Mouse (Mus musculus) kidney, postnatal 36 days (tissue): ENCODE measurements at regions not wholly inside any gene's neighbourhood (a gene's known extent, or its start where the extent isn't known, plus 50 kb on each side); places are given as distances from the start of the nearest gene placed in this dataset.

Experiments used
- DNase-seq, 2 experiments: peaks; one replicate each; pipeline ENCODE4 v3.0.0; 2021 to 2022; ENCODE audit warnings: mixed read lengths in 2 of 2

DNA sequence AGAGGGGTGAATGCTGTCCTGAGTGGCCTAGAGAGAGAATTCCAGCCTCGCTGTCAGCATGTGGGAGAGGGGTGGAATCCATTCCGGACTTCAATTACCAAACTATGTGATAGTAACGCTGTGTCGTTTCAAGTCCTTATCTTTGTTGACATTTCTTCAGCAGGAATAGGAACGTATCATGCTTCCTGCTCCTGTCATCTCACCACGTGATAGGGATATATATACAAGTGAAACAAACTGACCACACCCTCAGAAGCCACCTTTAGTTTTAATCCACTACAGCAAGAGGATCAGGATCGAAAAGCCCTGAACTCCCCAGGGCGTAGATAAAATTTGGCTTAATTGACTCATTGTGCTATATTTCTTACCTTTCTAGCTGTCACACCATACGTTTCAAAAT, 431.6 kb downstream of the Ttll7 start:
- DNase-seq: no peak

DNA sequence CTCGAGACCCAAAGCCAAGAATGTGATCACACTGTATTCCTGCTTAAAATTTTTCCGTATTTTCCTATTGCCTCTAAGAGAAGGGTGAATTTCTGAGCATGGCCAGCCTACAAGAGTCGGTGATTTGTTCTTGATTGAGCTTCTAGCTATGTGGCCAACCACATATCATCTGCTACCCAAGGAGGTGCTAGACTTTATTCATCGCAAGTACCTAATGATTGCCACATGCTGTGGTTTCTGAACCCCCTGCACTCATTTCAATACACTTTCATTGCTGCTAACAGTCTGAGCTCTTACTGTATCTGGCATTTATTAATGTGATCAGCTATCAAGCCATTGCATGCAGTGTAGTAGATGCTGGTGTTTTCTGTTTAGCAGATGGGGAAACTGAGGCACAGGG, 432.2 kb downstream of the Ttll7 start:
- no peak for DNase-seq

DNA sequence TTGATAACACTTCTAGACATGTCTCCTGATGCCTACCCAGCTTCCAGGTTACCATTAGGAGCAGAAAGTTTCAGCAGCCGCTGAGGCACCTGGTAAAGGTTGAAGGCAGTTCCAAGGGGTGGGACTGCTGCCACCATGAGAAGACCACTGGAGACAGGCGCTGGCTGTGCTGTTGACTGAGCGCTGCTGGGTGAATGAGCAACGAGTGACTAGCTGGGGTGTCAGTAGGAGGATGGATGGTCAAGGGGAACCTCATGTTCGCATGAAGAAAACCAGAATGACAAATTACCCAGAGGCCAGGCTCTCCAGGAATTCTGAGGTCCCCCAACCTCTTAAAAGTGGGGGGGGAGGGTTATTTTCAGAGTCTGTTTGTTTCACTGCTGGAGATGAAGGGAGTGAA, 433.3 kb downstream of the Ttll7 start:
- DNase-seq: no peak

DNA sequence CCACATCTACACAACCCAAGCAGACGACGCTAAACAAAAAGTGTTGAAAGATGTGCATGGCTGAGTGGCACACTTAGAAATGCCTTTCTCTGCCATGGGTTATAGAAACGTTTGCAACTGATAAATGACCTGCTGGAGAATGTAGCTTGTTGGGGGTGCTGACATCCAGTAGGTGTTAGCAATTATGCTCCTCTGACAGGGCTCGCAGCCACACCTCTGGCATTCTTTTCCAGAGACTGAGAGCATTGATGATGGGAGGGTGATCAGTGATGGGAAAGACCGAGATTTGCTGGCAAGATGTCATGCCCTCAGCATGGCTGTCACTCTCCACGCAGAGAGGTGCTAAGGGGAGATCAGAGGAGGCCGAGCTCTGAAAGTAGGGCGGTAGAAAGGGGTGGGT, 435.3 kb downstream of the Ttll7 start:
- no peak for DNase-seq

DNA sequence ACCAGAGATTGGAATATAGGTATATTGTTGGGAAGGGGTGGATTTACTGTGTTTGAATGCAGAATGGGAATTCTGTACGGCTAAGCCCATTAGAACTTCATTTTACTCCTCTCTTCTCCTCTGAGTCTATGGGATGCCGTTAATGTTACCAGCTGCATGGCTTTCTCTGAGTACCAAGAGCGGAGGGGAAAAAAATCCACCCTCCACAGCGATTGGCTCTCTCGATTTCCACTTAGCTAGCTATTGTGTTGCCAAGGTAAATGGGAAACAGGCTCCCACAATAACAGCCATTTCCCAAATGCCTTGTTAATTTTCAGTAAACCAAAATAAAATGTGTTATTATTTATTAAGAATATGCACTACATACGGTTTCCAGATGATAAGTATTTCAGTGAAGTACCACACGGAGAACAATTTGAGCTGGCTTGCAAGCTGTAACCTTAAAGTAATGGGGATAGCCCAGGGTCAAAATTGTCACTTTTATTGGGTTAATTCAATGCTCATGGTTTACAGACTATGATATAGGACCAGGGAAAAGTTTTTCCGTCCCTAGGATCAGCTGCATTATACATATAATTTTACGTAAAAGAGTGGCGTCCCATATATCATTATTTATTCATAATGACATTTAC, 439.6 kb downstream of the Ttll7 start:
- no peak for DNase-seq

DNA sequence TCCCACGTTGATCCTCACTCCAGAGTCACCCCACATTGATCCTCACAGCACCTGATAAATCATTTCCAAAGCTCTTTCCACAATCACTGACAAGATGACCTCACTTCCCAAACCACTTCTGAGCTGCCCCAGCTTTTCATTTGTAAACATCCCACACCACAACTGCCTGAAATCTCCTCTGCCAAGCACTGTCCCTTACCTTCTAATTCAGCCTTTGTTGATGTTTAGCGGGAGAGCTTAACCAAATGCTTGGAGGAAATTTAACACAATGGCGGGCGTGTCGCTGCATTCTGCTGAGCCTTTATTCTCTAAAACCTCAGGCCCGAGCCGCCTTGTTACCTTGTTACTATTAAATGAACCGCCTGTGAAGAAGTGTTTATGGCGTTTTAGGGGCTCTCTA, 445.9 kb downstream of the Ttll7 start:
- no peak for DNase-seq

DNA sequence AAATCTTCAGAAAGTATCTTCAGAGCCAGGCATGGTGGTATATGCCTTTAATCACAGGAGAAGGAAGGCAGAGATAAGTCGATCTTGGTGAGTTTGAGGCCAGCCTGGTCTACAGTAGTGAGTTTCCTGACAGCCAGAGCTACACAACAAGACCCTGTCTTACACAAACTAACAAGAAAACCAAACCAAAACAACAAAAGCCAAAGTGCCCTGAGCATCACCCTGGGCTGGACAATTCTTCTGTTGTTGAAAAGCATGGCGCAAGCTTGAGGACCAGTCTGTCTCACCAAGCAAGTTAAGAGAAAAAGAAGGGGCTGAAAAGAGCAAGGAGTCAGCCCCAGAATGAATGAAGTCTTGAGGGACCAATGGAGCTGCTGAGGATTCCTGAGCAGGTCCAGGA, 473.4 kb downstream of the Ttll7 start:
- DNase-seq: no peak

DNA sequence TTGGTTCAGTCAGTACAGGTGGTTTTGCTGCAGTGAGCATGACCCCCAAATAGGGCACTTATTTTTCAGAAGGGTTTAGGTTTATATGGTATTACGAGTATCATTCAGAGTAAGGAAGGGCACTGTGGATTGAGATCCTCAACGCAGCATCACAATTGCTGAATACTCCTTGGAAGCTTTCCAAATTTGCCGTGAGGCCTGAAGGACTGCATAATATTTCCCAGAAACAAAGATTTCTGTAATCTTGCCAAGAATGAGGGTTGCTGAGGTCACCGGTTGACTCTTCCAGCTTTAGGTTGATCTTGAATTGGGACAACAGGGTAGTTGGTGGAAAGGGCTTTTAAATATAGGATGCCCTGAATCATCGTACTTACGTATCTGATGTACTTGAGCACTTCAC, 482.1 kb downstream of the Ttll7 start:
- DNase-seq: no peak

DNA sequence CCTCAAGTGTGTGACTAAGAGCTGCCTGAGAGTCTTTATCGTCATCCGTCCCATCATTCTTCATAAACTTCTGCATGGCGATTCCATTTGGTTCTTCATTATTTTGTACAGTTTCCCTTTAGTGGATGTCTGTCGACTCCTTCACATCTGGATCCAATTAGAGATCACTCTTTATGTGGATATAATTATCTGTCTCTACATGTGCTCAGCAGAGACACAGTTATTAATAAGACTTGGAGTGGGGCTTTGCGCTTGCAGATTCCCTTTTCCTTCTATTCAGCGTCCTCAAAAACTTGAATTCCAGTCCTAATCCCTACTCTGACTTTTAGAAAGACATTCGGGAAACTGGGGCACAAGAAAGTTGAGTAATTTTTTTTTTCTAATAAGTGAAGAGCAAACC, 483.1 kb downstream of the Ttll7 start:
- no peak for DNase-seq

DNA sequence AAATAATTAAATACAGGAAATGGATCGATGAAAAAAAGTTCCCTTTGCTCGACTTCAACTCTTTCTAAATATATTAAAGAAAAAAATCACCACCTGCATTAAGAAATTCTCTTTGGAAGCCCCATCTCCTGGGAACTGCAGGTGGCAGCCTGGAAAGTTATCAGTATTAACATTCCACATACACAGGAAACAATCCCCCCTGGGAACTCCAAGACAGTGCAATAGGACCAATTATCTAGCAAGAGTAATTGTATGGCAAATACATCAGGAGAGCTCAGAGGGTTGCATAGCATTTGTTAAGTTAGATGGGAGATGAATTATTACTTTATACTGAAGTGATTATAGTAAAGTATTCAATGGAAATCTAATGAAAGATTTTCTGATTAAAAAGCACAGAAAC, 487.3 kb downstream of the Ttll7 start:
- DNase-seq: no peak

DNA sequence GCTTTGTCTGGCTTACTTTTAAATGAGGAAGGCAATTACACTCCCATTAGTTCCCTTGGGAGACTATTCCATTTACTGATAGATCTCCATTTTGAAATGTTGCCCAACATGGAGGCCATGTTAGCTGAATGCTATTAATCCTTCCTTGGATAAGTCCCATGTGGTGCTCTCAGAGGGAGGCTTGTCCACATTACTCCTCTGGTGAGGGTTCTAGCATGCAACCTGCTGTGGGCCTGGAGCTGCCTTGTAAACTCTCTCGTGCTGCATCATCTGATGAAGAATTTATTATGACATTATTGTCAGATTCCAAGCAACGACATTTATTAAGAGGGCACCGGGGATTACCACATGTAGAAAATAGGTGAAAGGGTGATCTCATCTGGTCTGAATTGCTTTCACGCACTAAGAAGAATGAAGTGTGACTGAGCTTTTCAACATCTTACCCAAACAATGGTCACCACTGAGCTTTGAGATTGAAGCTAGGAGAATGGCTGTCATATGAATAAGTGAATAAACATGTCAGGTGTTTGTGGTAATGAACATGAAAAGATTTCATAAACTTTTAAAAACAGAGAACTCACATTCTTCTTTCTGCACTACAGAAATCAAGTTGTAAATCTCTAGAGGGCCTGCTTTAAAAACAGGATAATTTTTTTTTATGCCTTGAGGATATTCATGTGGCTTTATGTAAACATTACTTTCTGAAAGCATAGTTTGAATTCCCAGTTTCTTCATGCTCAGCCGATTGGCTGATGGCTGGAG, 495.3 kb downstream of the Ttll7 start:
- no peak for DNase-seq

DNA sequence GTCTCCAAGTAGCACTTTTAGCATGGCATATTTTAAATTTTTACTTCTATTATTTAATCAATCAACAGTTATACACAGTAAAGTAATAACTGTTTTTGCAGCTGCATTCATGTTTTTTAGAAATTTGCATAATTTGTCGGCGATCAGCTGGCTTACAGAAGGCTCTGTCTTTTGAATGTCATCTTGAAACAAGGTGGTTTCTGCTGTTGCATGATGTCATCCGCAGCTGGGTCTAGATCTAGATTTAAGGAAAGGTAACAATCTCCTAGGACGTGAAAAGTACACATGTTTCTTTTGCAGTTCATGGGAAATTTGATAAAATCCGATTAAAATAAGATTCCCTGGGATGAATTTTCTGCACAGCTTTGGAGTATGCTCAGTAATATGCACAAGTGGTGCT, 534.9 kb downstream of the Ttll7 start:
- DNase-seq: no peak

DNA sequence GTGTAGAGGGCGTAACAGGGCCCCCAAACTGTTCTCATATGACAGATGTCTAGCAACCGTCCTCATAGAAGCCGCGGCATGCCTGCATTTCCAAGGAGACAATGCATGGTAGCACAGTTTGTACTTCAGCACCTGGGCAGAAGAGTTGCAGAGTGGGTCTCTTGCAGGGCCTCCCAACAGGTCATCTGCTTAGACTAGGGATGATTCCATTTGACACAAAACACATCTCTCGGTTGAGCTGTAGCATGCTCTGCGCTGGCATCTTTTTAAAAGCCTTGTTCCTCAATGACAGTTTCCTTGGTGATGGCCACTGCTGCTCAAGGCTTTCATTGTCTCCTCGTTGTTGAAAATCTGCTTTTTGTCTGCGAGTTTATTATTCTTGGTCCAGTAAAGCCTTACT, 546.1 kb downstream of the Ttll7 start:
- DNase-seq: no peak

DNA sequence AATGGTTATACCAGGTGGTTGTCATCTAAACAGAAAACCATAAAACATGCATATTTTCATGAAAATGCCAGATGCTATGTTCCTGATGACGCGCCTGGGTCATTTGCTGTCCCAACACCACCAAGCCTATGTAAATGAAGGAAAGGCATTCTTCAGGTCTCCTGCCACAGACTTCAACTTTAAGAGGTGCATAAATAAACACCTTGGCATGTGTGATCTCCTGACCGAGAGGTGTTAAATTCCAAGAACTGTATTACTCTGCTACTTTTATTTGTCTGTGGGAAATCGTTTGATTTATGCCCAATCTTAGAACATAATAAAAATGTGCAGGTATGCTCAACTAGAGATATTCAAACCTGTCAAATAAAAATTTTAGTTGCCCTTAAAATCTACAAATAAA, 560.1 kb downstream of the Ttll7 start:
- DNase-seq: no peak

DNA sequence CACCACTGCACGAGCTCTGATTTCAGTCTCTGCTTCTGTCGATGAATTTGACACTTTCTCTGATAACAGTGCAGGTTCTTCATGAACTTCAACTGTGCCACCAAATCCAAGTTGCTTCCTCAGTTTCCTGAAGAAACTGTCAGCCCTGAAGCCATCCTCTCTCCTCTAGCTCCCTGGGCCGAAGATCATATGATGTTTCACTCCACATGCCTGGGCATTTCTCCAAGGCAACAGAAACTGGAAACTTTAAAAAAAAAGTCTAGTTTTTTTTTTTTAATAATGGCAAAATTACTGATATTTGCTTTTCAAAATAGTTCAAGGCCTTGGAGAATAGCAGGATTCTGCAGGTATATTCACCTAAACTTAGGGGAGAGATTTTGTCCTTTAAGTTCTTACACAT, 564.8 kb downstream of the Ttll7 start:
- DNase-seq: no peak

DNA sequence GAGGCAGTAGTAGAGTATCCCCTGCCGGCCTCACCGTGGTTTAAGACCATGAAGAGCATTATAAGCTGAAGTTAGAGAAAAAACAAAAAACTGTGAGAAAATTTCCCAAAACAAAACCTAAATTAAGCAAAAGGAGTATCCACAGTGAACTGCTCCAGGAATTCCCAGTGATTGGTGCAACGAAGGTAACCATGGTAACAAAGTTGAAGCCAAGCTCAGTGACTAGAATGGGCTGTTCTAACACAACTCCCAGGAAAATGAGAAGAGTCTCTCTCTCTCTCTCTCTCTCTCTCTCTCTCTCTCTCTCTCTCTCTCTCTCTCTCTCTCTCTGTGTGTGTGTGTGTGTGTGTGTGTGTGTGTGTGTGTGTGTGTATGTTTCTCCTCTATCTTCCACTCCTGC, 567.0 kb downstream of the Ttll7 start:
- DNase-seq: no peak

DNA sequence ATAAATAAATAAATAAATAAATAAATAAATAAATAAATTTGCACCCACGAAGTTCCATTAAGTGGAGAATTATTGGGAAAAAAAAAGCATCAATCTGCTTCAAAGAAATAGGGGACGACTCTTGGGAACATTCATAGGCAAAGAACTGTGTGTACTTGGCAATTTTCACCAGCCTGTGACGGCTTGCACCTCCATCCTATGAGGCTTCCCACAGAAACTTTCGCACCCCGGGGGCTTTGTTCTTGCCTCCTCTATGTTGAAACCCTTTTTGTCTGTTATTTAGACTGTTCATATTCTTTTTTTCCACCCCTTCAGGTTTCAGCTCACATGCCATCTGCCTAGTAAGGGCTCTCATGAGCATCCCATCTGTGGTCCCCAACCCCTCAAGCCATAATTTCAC, 570.0 kb downstream of the Ttll7 start:
- DNase-seq: no peak

DNA sequence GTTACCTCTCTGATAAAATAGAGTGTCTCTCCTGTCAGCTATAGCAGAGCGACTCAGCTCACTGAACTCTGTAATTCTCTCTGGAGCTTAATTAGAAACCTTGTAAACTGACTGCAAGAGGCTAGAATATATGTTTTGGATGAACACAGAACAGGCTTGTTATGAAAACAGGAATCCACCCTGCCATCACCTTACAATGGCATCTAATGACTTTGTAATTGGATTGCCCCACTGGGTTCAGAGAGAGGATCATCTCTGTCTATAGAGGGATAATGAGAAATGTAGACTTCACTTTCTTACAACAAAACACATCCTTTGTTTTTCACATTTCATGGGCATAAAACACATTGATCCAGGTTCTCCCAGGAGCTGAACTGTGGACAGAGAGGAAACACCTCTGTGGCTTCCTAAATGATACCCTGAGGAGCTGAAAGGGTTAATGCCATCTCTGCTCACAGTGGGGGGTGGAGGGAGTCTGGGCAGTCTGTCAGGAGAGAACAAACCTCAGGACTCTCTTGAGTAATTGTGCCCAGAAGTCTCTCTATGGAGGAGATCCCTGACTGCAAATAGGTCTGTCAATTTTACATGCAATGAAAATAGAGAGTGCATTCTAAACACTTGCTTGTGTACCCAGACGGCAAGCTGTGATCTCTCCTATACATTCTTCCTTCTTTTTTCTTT, 571.9 kb downstream of the Ttll7 start:
- DNase-seq: no peak

DNA sequence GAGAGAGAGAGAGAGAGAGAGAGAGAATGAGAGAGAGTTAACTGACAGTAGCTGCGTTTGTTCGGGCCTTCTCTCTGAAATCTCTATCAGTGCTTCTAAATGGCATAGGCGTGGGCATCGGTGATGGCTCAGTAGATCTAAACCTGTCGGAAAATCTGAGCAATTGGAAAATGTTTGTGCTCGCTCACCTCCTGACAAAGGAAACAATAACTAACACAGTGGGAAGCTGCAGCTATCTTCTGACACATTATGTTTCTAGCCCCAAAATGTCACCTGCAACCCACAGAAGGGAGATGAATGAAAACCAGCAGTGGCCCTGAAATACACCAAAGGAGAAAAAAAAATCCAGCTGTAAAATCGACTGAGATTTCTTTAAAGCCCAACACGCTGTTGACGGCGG, 576.7 kb downstream of the Ttll7 start:
- no peak for DNase-seq

DNA sequence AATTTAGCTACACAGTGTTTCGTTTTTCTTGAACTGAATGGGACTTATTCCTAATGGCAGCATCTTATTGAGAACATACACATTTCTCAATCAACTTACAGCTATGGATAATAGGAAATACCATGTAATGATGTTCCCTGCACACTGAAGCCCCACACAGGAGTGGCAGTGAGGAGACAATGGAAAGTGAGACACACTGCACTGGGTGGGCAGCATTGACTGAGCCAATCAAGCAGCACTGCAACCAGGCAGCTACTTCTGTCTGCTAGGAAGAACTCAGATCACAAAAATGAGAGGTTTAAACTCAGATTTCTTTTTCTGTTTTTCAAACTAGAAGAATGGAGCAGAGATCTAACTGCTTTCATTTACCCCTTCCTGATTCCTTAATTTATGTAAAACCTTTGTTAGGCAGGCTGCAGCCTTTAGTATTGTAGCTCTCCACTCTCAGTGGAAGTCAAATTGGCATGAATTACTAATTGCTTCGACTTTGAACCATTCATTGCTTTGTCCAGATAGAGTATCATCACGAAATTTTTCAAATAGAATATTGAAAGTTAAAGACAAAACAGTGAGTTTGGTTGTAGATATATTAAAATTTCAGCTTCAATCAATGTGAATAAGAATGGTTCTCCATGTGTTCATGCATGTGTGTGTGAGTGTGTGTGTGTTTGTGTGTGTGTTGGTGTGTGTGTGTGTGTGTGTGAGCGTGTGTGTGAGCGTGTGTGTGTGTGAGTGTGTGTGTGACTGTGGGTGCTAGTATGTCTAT, 590.9 kb downstream of the Ttll7 start:
- DNase-seq: no peak

DNA sequence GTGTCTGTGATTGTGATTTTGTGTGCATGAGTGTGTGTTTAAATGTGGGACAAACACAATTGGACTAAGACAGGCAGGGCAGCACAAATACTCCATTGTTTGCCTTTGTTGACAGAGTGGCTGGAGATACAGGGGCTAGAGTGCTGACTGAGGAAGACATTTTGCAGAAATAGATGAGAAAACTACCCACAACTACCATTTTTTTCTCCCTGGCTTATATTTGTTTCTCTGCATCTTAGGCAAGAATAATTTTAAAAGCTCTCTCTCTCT, 591.5 kb downstream of the Ttll7 start:
- DNase-seq: no peak

DNA sequence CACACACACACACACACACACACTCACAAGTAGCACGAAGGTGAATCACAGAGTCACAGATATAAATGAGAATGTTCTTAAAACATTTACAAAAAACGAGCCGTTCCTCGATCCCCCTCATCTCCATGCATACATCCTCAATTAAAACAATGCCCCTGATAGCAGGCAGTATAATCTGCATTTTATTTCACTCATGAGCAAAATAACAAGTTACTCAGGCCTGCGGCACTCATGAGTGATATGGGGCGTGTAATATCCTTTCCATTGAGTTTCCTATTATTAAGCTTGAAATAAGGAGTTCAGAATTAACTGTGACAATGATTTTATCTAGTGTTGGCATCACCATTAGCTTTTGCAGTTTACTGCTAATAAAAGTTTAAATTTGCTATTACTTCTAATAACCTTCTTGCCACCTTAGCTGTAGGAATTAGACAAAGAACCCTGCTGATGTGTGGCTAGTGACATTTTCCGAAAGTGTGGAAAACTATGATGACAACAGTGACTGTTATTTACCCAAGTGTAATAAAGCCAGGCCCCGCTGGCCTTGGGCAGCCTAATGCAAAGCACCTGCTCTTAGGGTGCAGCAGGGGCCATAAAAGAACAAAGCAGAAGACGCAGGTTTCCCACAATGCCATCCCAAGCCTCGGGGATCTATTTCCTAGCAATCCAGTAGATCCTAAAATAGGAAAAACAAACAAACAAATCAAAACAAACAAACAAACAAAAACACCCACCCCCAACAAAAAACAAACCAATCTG, 592.0 kb downstream of the Ttll7 start:
- DNase-seq: no peak
